Mouse (Mus musculus): ENCODE results near the gene Kcng4. TPM values are rescaled to one million over a fixed set of nuclear protein-coding genes. Genes with fewer than 3 reads are reported as not detected.

Kcng4 gene
- 1 to 10 TPM; 1.7 to 3.8 (median 2.8) TPM for total RNA-seq (2022)

DNA sequence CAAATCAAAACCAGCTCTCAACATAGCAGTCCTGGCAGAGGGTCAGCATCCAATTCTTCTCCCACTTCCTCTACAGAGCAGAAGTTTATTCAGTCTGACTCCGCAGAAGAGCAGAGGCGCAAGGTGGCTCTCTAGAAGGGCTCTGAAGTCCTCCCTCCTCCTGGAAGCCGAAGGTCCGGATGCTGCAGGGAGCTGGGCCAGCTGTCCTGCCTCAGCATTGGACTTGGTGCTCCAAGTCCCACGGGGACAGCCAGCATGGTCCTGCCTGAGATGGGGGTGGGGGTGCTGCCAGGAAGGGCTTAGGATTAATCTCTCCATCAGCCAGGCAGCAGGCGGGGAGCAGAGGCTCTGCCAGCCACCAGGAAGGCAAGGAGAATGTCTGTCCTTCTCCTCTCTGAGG lies at the start of gene Kcng4:
Gene Kcng4 (minus strand): TSS at position 303 of the 400 bp plus-strand sequence.
- DNase-seq (ENCODE audit: low spot score in 2 of 2) = no peak

DNA sequence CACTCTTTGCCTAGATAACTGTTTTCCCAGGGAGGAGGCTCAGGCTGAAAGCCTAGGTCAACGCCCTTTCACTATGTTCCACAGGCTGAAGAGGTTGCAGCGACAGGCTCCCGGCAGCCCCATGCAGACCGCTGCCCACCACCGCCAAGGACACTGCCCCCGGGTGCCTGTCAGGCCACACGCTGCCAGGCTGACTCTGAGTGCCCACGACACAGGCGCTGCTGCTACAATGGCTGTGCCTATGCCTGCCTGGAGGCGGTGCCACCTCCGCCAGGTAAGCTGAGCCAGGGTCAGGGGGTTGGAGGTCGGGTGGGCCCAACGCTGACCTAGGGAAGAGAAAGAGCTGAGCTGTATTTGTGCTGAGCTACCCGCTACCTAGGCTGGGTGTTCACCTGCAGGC lies 43.7 kb upstream of the Kcng4 start:
- no peak for DNase-seq (ENCODE audit: low spot score in 2 of 2)

DNA sequence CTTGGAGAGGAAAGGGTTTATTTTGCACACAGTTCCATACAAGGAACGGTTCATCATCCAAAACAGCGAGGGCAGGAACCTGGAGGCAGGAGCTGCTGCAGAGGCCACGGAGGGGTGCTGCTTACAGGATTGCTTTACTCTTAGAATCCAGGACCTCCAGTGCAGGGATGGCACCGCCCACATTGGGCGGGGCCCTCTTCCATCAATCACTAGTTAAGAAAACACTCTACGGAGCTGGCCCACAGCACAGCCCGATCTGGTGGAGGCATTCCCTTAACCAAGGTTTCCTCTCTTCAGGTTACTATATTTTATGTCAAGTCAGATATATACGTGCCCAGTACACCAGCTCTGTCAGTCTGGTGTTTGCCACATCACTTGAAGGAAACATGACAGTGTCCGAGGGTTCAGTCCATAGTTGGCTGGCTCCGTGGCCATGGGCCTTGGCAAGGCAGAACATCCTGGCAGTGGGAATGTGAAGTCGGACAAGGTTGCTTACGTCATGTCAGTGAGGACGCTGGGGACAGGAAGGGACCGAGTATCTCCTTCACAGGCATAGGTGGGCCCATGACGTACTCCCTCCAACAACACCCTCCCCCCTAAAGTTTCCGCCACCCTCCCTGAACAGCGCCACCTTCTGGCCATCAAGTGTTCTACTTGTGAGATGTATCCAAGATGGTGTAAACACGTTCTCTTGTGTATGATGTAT lies 42.8 kb upstream of the Kcng4 start:
- DNase-seq (ENCODE audit: low spot score in 2 of 2) = no peak

DNA sequence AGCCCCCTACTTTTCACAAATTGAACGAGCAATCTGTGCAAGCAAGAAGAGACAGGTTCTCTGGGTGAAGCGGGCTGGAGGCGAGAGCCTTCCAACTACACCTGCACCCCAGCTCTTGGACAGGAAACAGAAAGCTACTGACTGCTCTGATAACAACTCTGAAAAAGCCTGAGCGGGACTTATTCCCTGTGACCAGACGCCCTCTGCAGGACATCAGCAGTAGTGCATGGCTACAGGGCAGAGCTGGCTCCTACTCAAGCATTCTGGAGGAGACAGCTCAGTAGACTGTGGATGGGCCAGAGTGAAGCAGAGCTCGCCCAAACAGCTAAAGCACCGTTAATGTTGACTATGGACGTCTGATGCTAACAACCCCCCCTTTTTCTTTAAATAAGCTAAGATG lies 40.9 kb upstream of the Kcng4 start:
- peak; percentile 82 to 95 for DNase-seq (ENCODE audit: low spot score in 2 of 2)

DNA sequence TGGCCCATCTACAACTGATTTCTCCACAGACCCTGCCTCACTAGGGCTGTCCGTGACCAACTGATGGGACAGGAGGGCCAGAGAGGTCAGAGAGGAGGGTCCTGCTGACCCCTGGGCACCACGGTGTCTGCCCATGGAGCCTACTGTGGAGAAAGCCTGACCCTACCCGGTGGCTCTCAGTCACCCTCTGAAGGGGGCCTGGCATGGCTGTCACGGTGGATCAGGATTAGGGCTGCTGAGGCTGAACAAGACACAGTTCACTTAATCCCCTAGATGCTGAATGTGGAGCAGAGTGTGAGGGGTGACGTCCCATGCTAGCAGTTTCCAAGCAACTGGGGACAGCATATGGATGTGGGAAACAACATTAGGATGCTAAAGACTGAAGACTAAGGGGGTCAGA lies 40.0 kb upstream of the Kcng4 start:
- no peak for DNase-seq (ENCODE audit: low spot score in 2 of 2)

DNA sequence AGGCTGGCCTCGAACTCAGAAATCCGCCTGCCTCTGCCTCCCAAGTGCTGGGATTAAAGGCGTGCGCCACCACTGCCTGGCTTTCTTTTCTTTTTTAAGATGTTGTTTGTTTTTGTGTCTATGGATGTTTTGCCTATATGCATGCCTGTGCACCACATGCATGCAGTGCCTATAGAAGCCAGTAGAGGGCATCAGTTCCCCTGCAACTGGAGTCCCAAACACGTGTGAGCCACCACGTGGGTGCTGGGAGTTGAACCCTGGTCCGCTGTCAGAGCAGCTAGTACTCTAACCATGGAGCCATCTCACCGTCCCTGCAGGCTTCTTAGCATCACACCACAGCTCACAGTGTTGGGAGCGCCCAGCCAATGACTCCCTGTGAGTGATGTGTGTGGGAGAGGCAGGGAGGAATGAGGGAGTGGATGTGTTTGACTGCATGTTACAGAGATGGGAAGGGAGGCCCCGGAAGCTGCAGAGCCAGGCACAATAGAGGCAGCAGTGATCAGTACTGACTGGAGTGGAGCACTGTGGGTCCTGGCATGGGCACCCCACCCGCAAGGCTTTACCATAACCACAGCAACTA lies 38.6 kb upstream of the Kcng4 start:
- no peak for DNase-seq (ENCODE audit: low spot score in 2 of 2)

DNA sequence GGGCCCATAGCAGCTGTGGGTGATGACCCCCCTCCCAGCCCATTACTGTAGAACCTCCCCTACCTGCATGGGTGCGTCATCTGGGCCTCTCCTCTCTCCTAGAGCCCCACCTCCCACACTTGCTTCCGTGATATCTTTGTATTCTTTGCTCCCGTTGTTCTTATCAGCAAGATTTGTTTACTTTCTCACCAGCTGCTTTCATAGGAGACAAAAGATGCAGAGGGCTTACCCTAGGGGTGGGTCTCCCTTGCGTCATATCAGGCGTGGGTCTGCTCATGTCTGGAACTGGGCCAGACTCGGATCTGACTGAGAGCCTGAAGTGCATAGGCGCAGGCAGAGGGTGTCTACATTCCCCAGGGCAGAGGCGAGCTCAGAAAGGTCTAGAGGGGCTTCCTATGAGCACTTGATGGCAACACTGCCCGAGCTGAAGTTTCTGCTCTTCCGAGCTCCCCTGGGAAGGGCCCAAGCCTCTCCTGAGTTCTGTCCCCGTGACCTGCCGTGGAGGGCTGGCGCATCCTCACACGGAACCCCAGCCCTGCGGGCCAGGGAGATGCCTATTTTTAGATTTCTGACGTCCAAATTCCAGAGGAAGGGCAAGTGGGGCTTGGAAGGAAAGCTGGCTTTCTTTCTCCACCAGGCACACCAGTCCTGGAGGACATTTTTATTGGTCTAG lies 35.1 kb upstream of the Kcng4 start:
- no peak for DNase-seq (ENCODE audit: low spot score in 2 of 2)

DNA sequence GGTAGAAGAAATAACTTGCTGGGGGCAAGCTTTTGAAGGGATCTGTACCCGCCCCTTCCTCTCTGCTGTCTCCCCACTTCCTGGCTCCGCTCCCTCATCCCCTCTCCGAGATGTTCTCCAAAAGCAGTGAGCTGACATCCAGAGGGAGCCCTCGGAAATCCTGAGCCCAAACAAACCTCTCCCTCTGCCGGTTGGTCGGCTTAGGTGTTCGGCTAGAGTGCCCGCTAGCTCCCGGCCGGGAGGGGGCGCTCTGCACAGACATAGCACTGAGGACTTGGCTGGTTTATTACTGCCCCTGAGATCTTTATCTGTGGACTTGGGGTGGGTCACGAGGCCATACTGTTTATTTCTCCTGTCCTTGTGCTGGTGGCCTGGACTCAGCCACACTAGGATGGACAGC lies 33.8 kb upstream of the Kcng4 start:
- no peak for DNase-seq (ENCODE audit: low spot score in 2 of 2)

DNA sequence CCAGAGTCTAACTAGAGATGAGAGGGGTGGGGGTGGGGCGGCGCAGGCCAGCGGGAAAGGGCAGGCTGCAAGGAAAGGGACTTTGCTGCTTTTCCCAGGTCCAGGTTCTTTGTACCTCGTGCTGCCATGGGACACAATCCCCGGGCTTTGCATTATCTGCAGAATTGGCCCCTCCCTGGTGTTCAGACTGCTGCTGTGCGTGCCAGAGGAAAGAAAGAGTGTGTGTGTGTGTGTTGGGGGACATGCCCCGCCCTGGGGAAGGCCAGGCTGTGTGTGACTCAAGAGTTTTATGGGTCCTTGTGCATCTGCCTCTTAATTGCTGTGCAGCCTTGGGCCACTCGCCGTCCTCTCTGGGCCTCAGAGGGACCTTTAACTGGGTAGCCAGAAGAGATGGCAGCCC lies 33.0 kb upstream of the Kcng4 start:
- DNase-seq (ENCODE audit: low spot score in 2 of 2) = no peak

DNA sequence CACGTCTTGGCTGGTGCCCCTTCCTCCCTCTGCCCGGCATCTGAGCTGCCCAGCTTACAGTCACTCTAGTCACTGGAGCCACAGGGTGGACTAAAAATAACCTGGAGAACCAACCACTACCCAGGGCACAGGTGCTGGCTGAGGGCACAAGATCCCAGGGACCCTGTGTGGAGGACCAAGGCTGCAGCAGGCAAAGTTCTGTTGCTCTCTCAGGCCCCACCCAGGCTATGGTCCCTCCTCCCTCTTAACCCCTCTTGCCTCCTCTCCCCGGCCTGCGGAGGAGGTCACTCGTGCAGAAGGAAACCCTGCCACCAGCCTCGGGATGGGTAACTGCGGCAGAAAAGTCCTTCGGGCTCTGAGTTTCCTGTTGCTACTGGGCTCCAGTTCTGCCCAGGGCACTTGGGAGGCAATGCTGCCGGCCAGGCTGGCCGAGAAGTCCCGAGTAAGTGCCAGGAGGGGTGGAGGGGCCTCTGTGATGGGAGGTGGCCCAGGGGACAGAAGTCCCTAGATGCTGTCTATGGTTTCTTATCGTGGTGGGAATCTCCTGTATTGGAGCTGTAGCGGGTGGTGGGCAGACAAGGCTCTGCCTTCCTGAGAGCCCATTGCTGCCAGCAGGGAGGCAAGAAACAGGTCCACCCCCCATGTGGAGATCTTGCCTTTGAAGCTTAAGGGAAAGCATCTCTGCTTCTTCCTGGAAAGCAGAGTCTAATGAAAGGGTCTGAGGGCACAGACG lies 30.9 kb upstream of the Kcng4 start, which contains the start of gene Wfdc1:
Gene Wfdc1 (plus strand): TSS at position 147 of the 733 bp plus-strand sequence.
- no peak for DNase-seq (ENCODE audit: low spot score in 2 of 2)

DNA sequence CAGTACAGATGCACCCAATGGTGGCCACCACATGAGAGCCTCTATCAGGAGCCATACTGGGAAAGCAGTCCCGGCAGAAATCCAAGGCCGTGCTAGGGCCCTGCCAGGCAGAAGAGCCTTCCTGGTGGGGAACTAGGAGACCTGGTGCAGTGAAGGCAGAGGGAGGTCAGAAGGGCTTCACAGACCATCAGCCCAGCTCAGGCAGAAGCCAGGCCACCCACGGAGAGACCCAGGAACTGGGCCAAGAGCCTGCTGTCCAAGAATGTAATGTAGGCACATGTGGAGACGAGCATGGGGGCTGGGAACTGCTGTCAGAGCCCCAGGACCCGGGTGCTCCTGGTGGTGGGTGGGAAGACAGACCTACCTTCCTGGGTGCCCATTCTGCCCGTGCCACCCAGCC lies 29.8 kb upstream of the Kcng4 start:
- no peak for DNase-seq (ENCODE audit: low spot score in 2 of 2)

DNA sequence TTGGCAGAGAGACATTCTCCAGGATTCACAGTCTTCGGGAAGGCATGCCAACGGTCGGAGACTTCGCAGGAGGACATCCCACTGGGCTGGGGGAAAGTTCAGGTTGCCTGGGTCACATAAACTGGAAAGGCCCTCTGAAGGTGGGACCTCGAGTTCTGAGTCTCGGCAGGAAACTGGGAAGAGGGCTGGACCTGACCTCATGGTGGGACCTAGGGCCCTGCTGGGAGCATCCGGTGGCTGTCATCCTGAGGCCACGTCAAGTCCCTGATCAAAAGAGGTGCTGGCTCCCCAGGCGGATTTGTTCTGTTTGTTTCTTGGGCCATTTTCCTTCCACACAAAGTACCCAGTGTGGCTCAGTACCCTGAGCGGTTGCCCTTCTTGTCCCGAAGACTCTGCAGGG lies 28.0 kb upstream of the Kcng4 start:
- no peak for DNase-seq (ENCODE audit: low spot score in 2 of 2)

DNA sequence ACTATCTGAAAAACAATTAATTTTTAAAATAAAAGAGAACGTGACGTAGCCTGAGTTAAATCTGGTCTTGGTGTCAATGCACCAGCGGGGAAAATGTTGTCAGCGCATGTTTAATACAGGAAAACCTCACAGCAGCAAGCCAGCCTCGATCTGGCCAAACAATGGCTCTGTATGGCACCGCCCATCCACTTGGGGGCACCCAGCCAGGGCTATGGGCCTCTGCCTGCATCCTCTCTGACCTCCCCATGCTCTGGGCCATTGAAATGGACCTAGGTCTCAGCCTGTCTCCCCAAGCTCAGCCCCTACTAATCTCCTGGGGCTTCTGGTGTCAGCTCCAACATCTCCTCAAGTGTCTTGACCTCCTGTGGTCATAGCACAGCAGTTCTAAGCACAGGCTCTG lies 26.4 kb upstream of the Kcng4 start:
- no peak for DNase-seq (ENCODE audit: low spot score in 2 of 2)

DNA sequence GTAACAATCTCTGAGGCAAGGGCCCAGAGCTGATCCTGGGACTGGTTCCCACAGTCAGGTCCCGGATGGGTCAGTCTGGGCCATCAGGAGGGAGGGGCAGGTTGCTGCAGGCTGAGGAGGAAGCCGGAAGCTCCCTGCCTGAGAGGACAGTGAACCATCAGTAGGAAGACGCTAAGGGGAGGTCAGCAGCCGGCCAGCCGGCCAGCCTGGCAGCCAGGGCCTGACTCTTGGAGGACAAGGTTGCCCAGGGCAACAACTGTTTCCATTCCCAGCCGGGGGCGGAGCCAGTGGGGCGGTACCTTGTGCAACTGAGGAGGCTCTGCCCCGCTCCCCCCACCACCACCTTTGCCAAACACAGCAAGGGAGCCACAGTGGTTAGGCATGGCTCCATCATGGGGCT lies 25.6 kb upstream of the Kcng4 start:
- no peak for DNase-seq (ENCODE audit: low spot score in 2 of 2)

DNA sequence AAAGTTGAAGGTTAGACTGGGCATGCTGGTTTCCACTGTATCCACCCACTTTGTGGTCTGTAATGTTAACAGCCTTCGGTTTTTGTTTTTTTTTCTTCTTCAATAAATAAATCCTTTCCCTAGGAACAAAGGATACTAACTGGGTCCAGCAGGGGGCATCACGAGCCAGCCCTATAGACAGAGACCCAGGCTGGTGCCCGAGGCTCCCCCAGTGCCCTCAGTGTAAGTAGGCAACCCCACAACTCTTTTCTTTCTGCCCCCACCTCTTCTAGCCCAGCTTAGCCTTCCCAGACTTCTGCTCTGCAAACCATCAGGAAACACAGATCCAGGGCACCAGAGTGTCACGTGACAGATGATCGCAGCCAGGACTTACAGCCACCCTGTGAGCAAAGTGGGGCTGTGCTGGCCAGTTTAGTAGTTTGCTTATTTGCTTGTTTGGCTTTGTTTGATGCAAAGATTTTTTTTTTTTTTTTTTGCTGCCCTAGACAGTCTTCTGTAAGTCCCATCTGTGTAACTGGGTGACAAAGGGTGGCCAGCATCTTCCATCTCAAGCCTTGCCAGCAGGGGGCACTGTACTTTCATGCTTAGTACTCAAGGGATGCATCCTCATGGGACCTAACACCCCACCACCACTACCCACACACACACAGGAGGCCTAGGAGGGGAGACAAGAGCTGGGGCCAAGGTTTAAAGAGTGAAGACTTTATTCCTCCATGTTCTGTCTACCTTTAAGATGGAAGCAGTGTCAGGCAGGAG lies 21.4 kb upstream of the Kcng4 start:
- DNase-seq (ENCODE audit: low spot score in 2 of 2) = no peak

DNA sequence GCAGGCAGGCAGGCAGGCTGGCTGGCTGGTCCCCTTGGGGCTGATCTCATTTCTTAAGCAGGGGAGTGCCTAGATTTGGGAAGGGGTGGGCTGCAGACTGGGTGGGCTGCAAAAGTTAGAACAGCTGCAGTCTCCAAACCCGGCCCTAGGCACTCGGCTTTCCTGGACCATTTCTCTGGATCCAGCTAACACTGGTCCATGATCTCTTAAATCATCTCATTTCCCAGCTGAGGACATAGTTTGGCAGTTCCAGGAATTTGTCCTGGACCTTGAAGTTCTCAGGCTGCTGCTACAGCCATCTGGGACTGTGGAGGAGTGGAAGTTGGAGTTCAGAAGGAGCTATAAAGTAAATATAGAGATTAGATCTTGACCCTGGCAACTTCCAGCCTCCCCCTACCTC lies 15.8 kb upstream of the Kcng4 start:
- DNase-seq (ENCODE audit: low spot score in 2 of 2) = no peak

DNA sequence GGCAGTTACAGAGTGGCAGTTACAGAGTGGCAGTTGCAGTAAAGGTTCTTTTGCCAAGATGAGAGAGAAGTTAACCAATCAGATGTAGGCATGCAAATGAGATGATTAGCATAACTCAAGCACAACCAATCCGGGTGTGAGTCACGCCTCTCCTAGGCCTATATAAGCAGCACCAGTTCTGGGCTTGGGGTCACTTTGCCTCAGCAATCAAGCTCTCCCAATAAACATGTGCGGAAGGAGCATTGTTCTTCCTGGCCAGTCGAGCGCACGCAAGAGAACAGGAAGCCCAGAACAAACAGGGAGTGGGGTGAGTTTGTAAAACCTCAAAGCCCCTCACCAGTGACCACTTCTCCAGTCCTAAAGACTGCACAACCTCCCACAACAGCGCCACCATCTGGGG lies 11.4 kb upstream of the Kcng4 start:
- DNase-seq (ENCODE audit: low spot score in 2 of 2) = no peak

DNA sequence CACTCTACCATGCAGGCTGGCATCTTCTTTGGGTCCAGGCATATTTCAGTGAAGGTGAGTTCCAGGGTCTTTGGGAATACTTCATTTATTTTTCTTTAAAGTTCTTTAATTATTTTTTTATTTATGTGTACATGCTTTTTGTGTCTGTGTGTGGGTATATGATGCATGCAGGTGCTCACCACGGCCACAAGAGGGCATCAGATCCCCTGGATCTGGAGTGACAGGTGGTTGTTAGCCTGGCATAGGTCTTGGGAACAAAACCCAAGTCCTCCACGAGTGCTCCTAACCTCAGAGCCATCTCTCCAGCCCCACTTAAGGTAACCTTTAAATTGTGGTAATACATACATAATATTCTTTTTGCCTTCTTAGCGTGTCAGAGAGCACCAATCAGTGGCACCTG lies 10.7 kb upstream of the Kcng4 start:
- DNase-seq (ENCODE audit: low spot score in 2 of 2) = no peak

DNA sequence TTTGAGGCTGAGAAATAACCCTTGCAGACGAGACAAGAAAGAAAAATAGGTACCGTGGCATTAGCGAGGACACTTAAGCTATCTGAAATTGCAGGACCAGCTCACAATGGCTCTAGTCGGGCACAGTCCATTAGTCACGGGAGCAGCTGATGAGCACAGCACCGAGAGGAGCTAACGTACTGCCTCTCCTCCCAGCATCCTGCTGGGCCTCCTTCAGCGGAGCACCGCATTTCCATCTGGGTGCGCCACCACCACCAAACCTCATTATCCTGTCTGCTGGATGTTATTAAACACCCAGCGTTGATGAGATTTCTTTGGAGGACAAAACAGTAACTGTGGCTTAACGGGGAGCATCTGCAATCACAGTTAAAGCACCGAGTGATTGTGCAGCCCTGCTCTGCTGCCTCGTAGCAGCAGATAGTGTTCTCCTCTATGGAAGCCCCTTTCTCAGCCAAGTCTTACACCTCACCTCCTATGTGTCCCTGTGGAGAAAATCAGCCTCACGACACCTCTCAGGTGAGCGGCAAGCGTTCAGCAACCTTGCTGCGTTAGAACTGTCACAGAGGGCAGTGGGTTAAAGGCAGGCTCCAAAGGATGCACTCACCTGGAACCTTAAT lies 9.6 kb upstream of the Kcng4 start:
- no peak for DNase-seq (ENCODE audit: low spot score in 2 of 2)

DNA sequence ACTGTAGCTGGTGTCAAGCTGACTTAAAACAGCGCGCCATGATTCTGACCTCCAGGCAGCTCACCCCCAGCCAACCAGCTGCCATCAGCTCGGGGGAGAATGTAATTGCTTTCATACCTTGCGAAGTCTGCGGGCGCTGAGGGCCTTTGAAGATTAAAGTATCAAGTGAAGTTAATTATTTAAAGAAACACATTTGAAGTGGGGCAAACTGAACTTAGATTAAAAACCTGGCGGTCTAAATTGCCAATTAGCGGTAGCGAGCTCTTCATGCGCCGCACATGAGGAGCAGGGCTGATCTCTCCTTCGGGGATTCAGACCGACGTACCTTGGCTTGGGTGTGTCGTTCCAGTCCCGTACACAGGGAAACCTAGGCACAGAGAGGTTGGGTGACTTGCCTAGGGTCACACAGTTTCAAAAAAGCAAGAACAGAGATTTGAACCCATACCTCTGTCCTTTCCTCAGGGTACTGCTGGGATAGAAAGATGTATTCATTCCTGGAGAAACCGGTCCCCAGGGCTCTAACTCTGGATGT lies 9.0 kb upstream of the Kcng4 start:
- DNase-seq (ENCODE audit: low spot score in 2 of 2) = no peak

DNA sequence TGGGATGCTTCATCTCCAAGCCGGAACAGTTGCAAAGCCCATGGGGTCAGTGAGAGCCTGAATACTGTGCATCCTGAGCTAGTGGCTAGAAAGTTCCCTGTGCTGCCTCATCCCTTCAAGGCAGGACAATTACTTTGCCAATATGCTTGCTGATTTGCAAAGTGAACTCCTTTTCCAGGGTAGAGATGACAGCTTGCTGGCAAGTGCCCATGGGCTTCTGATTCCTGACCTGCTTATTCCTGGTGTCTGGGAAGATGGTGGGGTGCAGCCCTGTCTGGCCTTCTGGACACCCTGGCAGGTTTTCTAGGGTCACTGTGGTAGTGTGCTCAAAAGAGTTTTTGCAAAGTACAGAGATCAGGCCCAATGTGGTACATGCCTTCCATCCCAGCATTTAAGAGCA lies 7.5 kb upstream of the Kcng4 start:
- no peak for DNase-seq (ENCODE audit: low spot score in 2 of 2)

Measured in layer of hippocampus, adult 8-10 months (tissue).